Mouse (Mus musculus): ENCODE measurements around the gene Srgap1.

Gene Srgap1

DNA sequence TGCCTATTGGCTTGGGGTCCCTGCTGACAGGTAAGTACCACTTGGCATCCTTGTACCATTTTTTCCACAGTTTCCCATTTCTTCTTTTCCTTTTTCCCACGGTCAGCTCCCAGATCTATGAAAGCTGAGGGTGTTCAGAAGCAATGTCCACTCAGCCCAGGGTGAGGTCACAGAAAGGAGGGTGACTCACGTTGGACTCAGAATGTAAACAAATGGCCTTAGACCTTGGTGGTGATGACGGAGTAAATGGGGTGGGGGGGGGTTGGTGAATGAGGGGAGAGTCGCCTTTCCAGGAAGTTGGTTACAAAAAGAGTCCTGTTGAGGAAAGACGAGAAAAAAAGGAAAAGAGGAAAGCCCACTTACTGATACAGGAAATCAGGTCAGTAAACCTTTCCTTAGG is 224.4 kb downstream of the Srgap1 start:
- DNase-seq (ENCODE audit: low spot score in 2 of 2): no peak

- DNase-seq (ENCODE audit: low spot score in 2 of 2): no peak
Observed at GRCm38 (mm10) chr10:121820846-121821245, 226.3 kb downstream of the Srgap1 start.

DNA sequence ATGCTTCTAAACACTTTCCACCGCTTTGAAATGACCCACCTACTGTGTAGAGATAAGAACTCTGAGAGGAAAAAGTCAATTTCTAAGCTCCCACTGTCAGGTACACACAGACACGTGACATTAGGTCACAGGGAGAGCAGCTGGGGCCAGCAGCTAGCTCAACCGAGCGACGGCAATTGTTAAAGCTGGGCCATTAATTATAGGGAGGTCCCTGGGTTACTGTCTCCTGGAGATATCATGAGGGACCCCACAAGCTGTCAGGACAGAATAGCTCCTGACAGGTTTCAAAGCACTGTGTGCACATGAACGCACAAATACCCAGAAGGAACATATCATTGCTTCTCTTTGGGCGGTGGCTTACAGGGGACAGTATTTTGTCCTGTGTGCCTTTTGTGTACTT is 229.1 kb downstream of the Srgap1 start:
- no peak for DNase-seq (ENCODE audit: low spot score in 2 of 2)

GRCm38 (mm10) chr10:121807771-121808170 is 239.3 kb downstream of the Srgap1 start:
- DNase-seq (ENCODE audit: low spot score in 2 of 2): no peak

GRCm38 (mm10) chr10:121806806-121807205 is 240.3 kb downstream of the Srgap1 start:
- no peak for DNase-seq (ENCODE audit: low spot score in 2 of 2)

DNA sequence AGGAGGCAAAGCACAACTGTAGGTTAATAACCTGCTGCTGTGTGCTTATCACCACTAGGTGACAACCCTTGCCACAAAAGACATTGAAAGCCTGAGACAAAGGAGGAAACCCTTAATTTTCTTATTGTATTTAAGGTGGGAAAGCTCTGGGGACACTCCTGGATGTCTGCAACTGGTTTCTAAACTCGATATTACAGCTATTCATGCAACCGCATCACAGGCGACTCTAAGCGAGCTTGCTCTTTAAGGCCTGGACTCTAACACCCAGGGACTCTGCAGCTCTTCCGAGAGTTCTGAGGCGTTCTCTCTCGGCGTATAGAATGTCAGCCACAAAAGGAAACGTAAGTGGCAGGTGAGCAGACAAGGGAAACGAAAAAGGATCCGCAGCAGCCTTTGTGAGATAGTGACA is 241.2 kb downstream of the Srgap1 start:
- no peak for DNase-seq (ENCODE audit: low spot score in 2 of 2)

DNA sequence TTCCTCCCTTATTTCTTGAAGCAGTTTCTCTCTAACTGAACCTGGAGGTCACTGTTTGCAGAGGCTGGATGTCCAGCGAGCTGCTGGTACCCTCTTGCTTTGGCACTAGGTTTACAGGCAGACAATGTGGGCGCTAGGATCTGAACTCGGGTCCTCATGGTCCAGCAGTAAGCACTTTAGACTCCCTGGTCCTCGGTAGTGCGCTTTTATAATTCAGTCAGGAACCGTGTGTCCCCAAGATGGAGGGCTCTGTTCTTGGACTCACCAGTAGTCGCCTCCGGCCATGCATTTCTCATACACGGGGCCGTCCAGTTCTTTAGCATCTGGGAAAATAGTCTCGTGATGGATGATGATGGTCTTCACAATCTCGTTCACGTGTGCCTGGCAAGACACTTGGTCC is 242.6 kb downstream of the Srgap1 start:
- DNase-seq (ENCODE audit: low spot score in 2 of 2): no peak

- no peak for DNase-seq (ENCODE audit: low spot score in 2 of 2)
Observed at GRCm38 (mm10) chr10:121800041-121800440, 247.1 kb downstream of the Srgap1 start.

GRCm38 (mm10) chr10:121796027-121796802 is 250.9 kb downstream of the Srgap1 start:
- DNase-seq (ENCODE audit: low spot score in 2 of 2): no peak

DNA sequence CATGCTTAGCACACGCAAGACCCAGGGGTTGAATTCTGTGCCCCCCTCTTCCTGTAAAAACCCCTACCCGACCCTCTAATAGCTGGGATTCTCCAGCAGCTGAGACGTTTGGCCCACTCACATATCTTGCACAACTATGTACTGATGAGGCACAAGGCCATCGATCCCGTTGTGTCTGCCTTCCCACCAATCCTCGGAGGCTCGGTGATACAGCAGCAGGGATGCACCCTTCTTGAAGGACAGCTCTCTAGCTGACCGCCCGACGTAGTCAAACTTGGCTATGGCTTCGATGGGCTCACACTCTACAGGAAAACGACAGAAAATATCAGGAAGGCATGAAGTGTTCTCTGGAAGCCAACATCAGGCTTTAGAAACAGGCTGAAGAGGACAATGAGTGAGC is 252.6 kb downstream of the Srgap1 start:
- DNase-seq (ENCODE audit: low spot score in 2 of 2): no peak

- DNase-seq (ENCODE audit: low spot score in 2 of 2): no peak
Observed at GRCm38 (mm10) chr10:121792661-121793060, 254.5 kb downstream of the Srgap1 start.

GRCm38 (mm10) chr10:121790078-121790477 is 257.0 kb downstream of the Srgap1 start:
- no peak for DNase-seq (ENCODE audit: low spot score in 2 of 2)

GRCm38 (mm10) chr10:121788536-121788935 is 258.6 kb downstream of the Srgap1 start:
- DNase-seq (ENCODE audit: low spot score in 2 of 2): no peak

DNA sequence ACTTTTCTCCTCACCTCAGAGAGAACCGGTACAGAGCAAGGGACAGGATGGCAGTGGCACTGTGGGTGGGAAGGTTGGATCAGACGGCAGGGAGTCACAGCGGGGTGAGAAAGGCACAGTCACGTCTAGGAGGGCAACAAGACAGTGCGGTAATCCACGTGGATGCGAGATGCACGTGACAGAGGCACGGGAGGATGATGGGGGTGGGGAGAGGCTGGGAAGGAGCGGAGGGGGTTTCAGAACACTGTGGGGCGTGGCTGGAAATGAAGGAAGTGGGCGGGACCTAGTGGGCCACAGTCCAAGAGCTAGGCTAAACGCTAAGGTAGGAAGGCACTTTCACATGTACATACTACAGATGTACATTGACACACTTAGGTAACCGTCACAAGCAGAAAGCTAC is 266.0 kb downstream of the Srgap1 start:
- DNase-seq (ENCODE audit: low spot score in 2 of 2): no peak

GRCm38 (mm10) chr10:121775990-121776389 is 271.1 kb downstream of the Srgap1 start:
- no peak for DNase-seq (ENCODE audit: low spot score in 2 of 2)

DNA sequence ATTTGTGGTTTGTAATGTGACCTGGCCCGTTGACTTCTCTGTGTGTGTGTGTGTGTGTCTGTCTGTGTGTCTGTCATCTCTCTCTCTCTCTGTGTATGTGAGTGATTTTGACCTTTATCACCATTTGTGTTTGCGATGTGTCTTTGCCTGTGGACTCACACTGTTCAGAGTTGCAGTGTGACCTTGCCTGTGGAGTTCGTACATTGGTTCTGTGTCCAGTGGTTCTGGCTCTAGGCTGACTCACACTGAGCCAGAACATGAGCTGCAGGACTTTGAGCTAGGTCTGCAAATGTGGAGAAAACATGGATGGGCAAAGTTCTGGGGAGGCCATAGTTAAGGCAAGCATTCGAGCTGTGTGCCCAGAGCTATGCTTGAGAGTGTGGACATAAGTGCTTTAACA is 273.3 kb downstream of the Srgap1 start:
- no peak for DNase-seq (ENCODE audit: low spot score in 2 of 2)

GRCm38 (mm10) chr10:121770624-121771577 is 276.2 kb downstream of the Srgap1 start:
- peak in 1 of 2 experiments; percentile 26 for DNase-seq (ENCODE audit: low spot score in 2 of 2)

DNA sequence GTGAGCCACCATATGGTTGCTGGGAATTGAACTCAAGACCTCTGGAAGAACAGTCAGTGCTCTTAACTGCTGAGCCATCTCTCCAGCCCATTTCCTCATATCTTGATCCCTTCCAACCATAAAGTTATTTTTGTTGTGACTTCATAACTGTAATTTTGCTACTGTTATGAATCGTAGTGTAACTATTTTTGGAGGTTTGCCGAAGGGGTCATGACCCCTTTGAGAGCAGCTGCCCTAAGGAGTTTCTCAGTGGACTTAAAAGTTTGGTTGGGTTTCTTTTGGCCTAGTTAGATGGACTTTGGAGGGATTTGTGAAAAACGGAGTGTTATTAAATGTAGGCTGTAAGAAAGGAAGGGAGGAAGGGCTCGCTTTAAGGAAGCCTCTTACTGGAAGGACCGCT is 277.4 kb downstream of the Srgap1 start:
- no peak for DNase-seq (ENCODE audit: low spot score in 2 of 2)

DNA sequence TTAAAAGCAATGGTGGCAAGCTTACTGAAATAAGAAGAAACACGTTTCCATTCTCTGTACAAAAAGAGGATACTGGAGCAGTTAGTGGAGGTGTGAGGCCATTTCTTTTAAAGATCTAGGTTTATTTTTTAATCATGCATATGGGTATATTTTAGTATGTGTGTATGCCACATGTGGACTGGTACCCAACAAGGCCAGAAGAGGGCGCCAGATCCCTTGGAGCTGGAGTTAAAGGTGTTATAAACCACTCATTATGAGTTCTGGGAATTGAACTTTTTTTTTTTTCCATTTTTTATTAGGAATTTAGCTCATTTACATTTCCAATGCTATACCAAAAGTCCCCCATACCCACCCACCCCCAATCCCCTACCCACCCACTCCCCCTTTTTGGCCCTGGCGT is 279.8 kb downstream of the Srgap1 start:
- DNase-seq (ENCODE audit: low spot score in 2 of 2): peak in 1 of 2 experiments; percentile 16

DNA sequence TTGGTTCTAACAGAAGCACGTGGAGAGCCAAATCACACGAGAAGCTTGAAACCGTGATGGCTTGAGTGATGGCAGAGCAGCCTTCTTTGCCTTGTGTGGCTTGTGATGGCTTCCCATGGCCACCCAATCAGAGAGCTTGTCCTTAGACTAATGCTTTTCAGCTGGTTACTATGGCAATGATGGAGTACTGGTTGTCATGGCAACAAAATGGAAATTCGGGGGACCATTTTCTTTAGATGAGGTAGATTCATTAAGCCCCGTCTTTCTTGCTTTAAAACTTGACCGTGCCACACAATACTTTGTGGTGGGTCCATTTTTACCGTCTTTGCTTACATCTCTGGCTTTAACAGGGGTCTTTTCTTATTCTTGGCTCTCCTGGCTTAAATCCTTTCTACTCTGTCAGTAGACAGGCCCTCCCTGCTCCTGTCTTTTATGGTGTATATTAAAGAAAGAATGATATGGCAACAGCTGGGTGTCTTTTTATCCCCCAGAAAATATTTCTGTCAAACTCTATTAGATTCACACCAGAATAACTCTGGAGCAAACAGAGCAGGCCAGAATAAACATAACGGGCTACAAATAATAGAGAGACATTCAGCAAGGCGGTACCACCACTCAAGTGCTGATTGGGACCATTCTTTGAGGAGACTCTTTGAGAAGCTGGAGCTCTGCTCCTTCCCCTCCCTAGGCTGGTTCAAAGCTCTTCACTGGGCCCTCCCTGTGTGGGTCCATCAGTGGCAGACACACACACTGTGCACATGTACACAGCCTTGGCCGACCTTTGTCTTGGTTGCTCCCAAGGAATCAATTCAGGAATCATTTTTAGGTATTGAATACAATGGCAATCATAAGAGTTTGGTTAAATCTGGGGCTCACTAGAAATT is 281.7 kb downstream of the Srgap1 start:
- DNase-seq (ENCODE audit: low spot score in 2 of 2): no peak

GRCm38 (mm10) chr10:121764469-121765173 is 282.5 kb downstream of the Srgap1 start:
- no peak for DNase-seq (ENCODE audit: low spot score in 2 of 2)

Data from thymus, postnatal 10 days (tissue).